Mouse (Mus musculus) neural tube, embryonic 15.5 days (tissue): ENCODE data around the gene Tbc1d9. TPM values are rescaled to one million over a fixed set of nuclear protein-coding genes. Genes with fewer than 3 reads are reported as not detected.
A peak's percentile ranks its signal among the peaks of the same experiment; 100 is the strongest.

Experiments used
- ATAC-seq: fragments of 200-750 bp; cut with Nextera tagmentation; 2 replicates; pipeline ENCODE4 v1.8.0; 2017; ENCODE audit warnings: mild to moderate bottlenecking, moderate TSS enrichment, moderate library complexity; ENCODE audit not compliant: low FRiP score
- H3K27ac ChIP-seq: fragments of 300-500 bp; sonication (generic); replicated peaks from 2 replicates; pipeline ENCODE4 v1.5.1; 2015; ENCODE audit warnings: mild to moderate bottlenecking, inconsistent platforms
- H3K27me3 ChIP-seq: fragments of 300-500 bp; sonication (generic); replicated peaks from 2 replicates; pipeline ENCODE4 v1.6.1; 2015; ENCODE audit warnings: inconsistent platforms
- H3K36me3 ChIP-seq: fragments of 300-500 bp; sonication (generic); 2 replicates; pipeline ENCODE4 v1.6.1; 2015; ENCODE audit warnings: inconsistent platforms
- H3K4me1 ChIP-seq: fragments of 300-500 bp; sonication (generic); 2 replicates; pipeline ENCODE4 v1.6.1; 2015; ENCODE audit warnings: inconsistent platforms
- H3K4me2 ChIP-seq: fragments of 300-500 bp; sonication (generic); 2 replicates; pipeline ENCODE4 v1.6.1; 2015; ENCODE audit warnings: inconsistent platforms, mild to moderate bottlenecking, moderate library complexity
- H3K4me3 ChIP-seq: fragments of 300-500 bp; sonication (generic); replicated peaks from 2 replicates; pipeline ENCODE4 v1.5.1; 2015; ENCODE audit warnings: mild to moderate bottlenecking, inconsistent platforms
- H3K9ac ChIP-seq: fragments of 300-500 bp; sonication (generic); replicated peaks from 2 replicates; pipeline ENCODE4 v1.6.1; 2015; ENCODE audit warnings: mild to moderate bottlenecking, inconsistent platforms
- H3K9me3 ChIP-seq: fragments of 300-500 bp; sonication (generic); replicated peaks from 2 replicates; pipeline ENCODE4 v1.6.1; 2016; ENCODE audit warnings: inconsistent platforms
- WGBS: fragments of 180-500 bp; shearing (Covaris S2); methylation state at CpG from one replicate; pipeline ENCODE4 v1.1.7; 2015; ENCODE audit warnings: mixed read lengths; 5-methylcytosine and 5-hydroxymethylcytosine counted together
- polyA plus RNA-seq: library from polyadenylated mRNA; unstranded; fragments of >200 nt; fragmentation: Nextera tagmentation; extraction: Ambion mirVana; gene quantifications from 2 replicates; pipeline ENCODE4 v1.2.1, GENCODE M21; 2015

Gene Tbc1d9
- polyA plus RNA-seq, 1 experiment from 2014 or later: 14.4 TPM

GRCm38 (mm10) chr8:83159615-83160014 lies 5.5 kb upstream of the Tbc1d9 start:
- no peak for ATAC-seq
- Histone ChIP-seq H3K27ac (no peak overlapping the region), H3K36me3 (no peaks in the 10 kb centered on the region), H3K27me3 (no peaks in the 10 kb centered on the region), H3K4me1 (no peaks in the 10 kb centered on the region), H3K4me3 (no peak overlapping the region), H3K4me2 (no peak overlapping the region), H3K9ac (no peak overlapping the region), H3K9me3 (no peaks in the 10 kb centered on the region)
- WGBS: 61% methylated on average over 1 of the region's 1 CpGs

- 86% methylated on average over 2 of the region's 2 CpGs for WGBS
These were observed 4.5 kb upstream of the Tbc1d9 start for GRCm38 (mm10) chr8:83160613-83161012.

GRCm38 (mm10) chr8:83165931-83166867 lies 1.0 kb downstream of the Tbc1d9 start, which contains the start of gene Gm10645:
Gene Gm10645 (minus strand): TSS chr8:83166170.
- Histone ChIP-seq H3K4me1 (peaks cover 27% of the 10 kb centered on the region), H3K27me3 (no peaks in the 10 kb centered on the region), H3K4me2 (peak within 1 kb of the TSS; percentile 59), H3K4me3 (peak within 1 kb of the TSS; percentile 79), H3K9ac (peak within 1 kb of the TSS; percentile 89), H3K9me3 (no peaks in the 10 kb centered on the region), H3K27ac (peak within 1 kb of the TSS; percentile 93), H3K36me3 (no peaks in the 10 kb centered on the region)
- WGBS: 2% methylated on average over 54 of the region's 54 CpGs
- ATAC-seq: peak; percentile 85

More at GRCm38 (mm10) chr8:83160613-83161012, 4.5 kb upstream of the Tbc1d9 start:
- no peak overlapping the region for H3K4me2 ChIP-seq
- H3K9me3 ChIP-seq: no peaks in the 10 kb centered on the region
- ATAC-seq: no peak
- H3K27ac ChIP-seq: no peak overlapping the region
- no peaks in the 10 kb centered on the region for H3K27me3 ChIP-seq
- H3K9ac ChIP-seq: no peak overlapping the region
- no peak overlapping the region for H3K4me3 ChIP-seq
- H3K36me3 ChIP-seq: no peaks in the 10 kb centered on the region
- peaks cover 5% of the 10 kb centered on the region; the same call in 1 of the 2 replicates for H3K4me1 ChIP-seq

GRCm38 (mm10) chr8:83167932-83168331 lies 2.8 kb downstream of the Tbc1d9 start:
- no peak for ATAC-seq
- no peak overlapping the region for H3K27ac ChIP-seq
- peak overlapping the region; percentile 79 for H3K4me3 ChIP-seq
- H3K27me3 ChIP-seq: no peaks in the 10 kb centered on the region
- H3K4me1 ChIP-seq: peaks cover 29% of the 10 kb centered on the region
- H3K9me3 ChIP-seq: no peaks in the 10 kb centered on the region
- 43% methylated on average over 3 of the region's 3 CpGs for WGBS
- no peak overlapping the region for H3K9ac ChIP-seq
- no peaks in the 10 kb centered on the region for H3K36me3 ChIP-seq
- H3K4me2 ChIP-seq: peak overlapping the region; percentile 59

- H3K36me3 ChIP-seq: no peaks in the 10 kb centered on the region
- no peaks in the 10 kb centered on the region for H3K27me3 ChIP-seq
- WGBS: 87% methylated on average over 3 of the region's 3 CpGs
- peaks cover 29% of the 10 kb centered on the region for H3K4me1 ChIP-seq
- H3K4me2 ChIP-seq: peak overlapping the region; percentile 59; the same call in 1 of the 2 replicates
- no peaks in the 10 kb centered on the region for H3K9me3 ChIP-seq
- no peak overlapping the region for H3K9ac ChIP-seq
- no peak overlapping the region for H3K27ac ChIP-seq
- no peak overlapping the region for H3K4me3 ChIP-seq
- ATAC-seq: no peak
These were observed 4.0 kb downstream of the Tbc1d9 start for GRCm38 (mm10) chr8:83169127-83169526.

- Histone ChIP-seq H3K27ac (no peak overlapping the region), H3K36me3 (no peaks in the 10 kb centered on the region), H3K4me1 (peaks cover 29% of the 10 kb centered on the region), H3K27me3 (no peaks in the 10 kb centered on the region), H3K9me3 (no peaks in the 10 kb centered on the region), H3K9ac (no peak overlapping the region), H3K4me2 (no peak overlapping the region), H3K4me3 (no peak overlapping the region)
- 89% methylated on average over 2 of the region's 2 CpGs for WGBS
- ATAC-seq: no peak
These were observed 4.6 kb downstream of the Tbc1d9 start for GRCm38 (mm10) chr8:83169709-83170108.

- no peaks in the 10 kb centered on the region for H3K9me3 ChIP-seq
- no peak overlapping the region for H3K9ac ChIP-seq
- ATAC-seq: no peak
- no peak overlapping the region for H3K4me2 ChIP-seq
- H3K4me1 ChIP-seq: peaks cover 31% of the 10 kb centered on the region
- 38% methylated on average over 6 of the region's 6 CpGs for WGBS
- no peaks in the 10 kb centered on the region for H3K27me3 ChIP-seq
- no peak overlapping the region for H3K27ac ChIP-seq
- H3K4me3 ChIP-seq: no peak overlapping the region
- H3K36me3 ChIP-seq: no peaks in the 10 kb centered on the region
These were observed 5.7 kb downstream of the Tbc1d9 start for GRCm38 (mm10) chr8:83170894-83171293.

GRCm38 (mm10) chr8:83175680-83176079 lies 10.5 kb downstream of the Tbc1d9 start:
- Histone ChIP-seq H3K4me2 (no peak overlapping the region), H3K27me3 (no peaks in the 10 kb centered on the region), H3K9me3 (no peaks in the 10 kb centered on the region), H3K9ac (no peak overlapping the region), H3K27ac (no peak overlapping the region), H3K4me1 (peaks cover 29% of the 10 kb centered on the region), H3K36me3 (no peaks in the 10 kb centered on the region), H3K4me3 (no peak overlapping the region)
- no peak for ATAC-seq
- WGBS: 66% methylated on average over 10 of the region's 10 CpGs

GRCm38 (mm10) chr8:83176785-83177184 lies 11.6 kb downstream of the Tbc1d9 start:
- no peaks in the 10 kb centered on the region for H3K9me3 ChIP-seq
- no peak overlapping the region for H3K4me2 ChIP-seq
- no peak overlapping the region for H3K27ac ChIP-seq
- H3K4me1 ChIP-seq: peaks cover 28% of the 10 kb centered on the region
- no peak overlapping the region for H3K9ac ChIP-seq
- 33% methylated on average over 2 of the region's 2 CpGs for WGBS
- no peak for ATAC-seq
- no peaks in the 10 kb centered on the region for H3K27me3 ChIP-seq
- no peak overlapping the region for H3K4me3 ChIP-seq
- no peaks in the 10 kb centered on the region for H3K36me3 ChIP-seq

- H3K9me3 ChIP-seq: no peaks in the 10 kb centered on the region
- 0 out of 2 replicates have a peak, but pooled peaks have one; percentile 45 for ATAC-seq
- H3K36me3 ChIP-seq: no peaks in the 10 kb centered on the region
- H3K27me3 ChIP-seq: no peaks in the 10 kb centered on the region
- no peak overlapping the region for H3K27ac ChIP-seq
- H3K4me3 ChIP-seq: no peak overlapping the region
- no peak overlapping the region for H3K4me2 ChIP-seq
- peaks cover 33% of the 10 kb centered on the region for H3K4me1 ChIP-seq
- H3K9ac ChIP-seq: no peak overlapping the region
- 26% methylated on average over 11 of the region's 11 CpGs for WGBS
These were observed 12.4 kb downstream of the Tbc1d9 start for GRCm38 (mm10) chr8:83177317-83178195.

- H3K4me3 ChIP-seq: no peak overlapping the region
- peaks cover 39% of the 10 kb centered on the region for H3K4me1 ChIP-seq
- WGBS: 13% methylated on average over 9 of the region's 9 CpGs
- H3K9me3 ChIP-seq: no peaks in the 10 kb centered on the region
- ATAC-seq: no peak
- no peak overlapping the region for H3K27ac ChIP-seq
- H3K9ac ChIP-seq: no peak overlapping the region
- H3K36me3 ChIP-seq: no peaks in the 10 kb centered on the region
- H3K27me3 ChIP-seq: no peaks in the 10 kb centered on the region
- H3K4me2 ChIP-seq: no peak overlapping the region
These were observed 13.1 kb downstream of the Tbc1d9 start for GRCm38 (mm10) chr8:83178228-83178742.
